Mouse (Mus musculus): ENCODE results near the gene Syne1. TPM values are rescaled to one million over a fixed set of nuclear protein-coding genes. Genes with fewer than 3 reads are reported as not detected.

Gene Syne1
- polyA plus RNA-seq, 1 experiment from 2014 or later, result 3.5 TPM

GRCm38 (mm10) chr10:5309961-5310713 is 241.1 kb downstream of the Syne1 start:
- no peak for DNase-seq (ENCODE audit: low spot score)
- Histone ChIP-seq H3K4me3 (no peak overlapping the region), H3K27ac (peak overlapping the region; percentile 14; the same call in 1 of the 2 replicates)

DNA sequence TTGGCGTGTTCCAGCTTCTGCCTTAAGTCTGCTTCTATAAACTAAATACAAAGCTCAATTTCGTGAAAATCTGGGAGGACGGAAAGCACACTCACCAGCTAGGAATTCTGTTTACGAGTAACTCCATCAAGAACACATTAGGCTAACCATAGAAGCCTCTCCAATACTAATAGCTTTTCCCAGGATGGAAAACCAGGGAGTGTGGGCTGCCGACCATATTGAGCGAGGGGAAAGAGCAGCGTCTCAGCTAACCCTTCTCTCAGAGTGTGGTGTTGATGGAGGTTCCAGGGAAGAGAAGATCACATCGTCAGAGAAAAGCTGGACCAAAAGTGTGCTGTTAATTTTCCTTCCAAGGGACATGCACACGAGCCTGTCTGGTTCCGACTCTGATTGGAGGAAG is 241.9 kb downstream of the Syne1 start:
- Histone ChIP-seq H3K27ac (no peak overlapping the region; the same call in 1 of the 2 replicates), H3K9me3 (replicated peaks) (no peaks in the 10 kb centered on the region), H3K27me3 (ENCODE audit: low read depth, poor library complexity, severe bottlenecking) (no peaks in the 10 kb centered on the region), H3K36me3 (no peaks in the 10 kb centered on the region), H3K4me3 (no peak overlapping the region), H3K4me1 (peaks cover 8% of the 10 kb centered on the region)
- 64% methylated on average over 10 of the region's 10 CpGs for WGBS
- no peak for DNase-seq (ENCODE audit: low spot score)

More at GRCm38 (mm10) chr10:5309961-5310713, 241.1 kb downstream of the Syne1 start:
- no peaks in the 10 kb centered on the region for H3K27me3 ChIP-seq (ENCODE audit: low read depth, poor library complexity, severe bottlenecking)
- 27% methylated on average over 4 of the region's 4 CpGs for WGBS
- H3K4me1 ChIP-seq, result peaks cover 8% of the 10 kb centered on the region
- H3K9me3 ChIP-seq (replicated peaks), result no peaks in the 10 kb centered on the region
- H3K36me3 ChIP-seq, result no peaks in the 10 kb centered on the region

DNA sequence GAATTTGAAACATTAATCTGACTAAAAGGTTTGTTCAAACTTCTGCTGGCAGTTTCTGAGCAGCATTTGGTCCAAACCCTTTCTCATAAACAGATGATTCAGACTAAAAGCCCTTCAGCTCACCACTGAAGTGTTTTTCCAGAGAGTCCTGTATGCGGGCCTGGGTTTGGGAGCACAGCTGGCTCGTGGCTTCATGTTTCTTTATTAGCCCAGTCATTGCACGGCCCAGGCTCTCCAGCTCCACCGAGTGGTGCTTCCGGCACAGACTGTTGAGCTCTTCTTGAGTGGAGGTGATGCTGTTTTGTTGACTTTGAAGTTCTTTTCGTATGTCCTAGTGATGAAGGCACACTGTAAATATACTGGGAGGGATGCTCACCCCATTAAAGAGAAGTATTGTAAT is 245.7 kb downstream of the Syne1 start:
- Histone ChIP-seq H3K9me3 (replicated peaks) (no peaks in the 10 kb centered on the region), H3K27me3 (ENCODE audit: low read depth, poor library complexity, severe bottlenecking) (no peaks in the 10 kb centered on the region), H3K27ac (no peak overlapping the region), H3K4me3 (no peak overlapping the region), H3K4me1 (peaks cover 8% of the 10 kb centered on the region), H3K36me3 (no peaks in the 10 kb centered on the region)
- peak; percentile 40 for DNase-seq (ENCODE audit: low spot score)
- 32% methylated on average over 6 of the region's 6 CpGs for WGBS

DNA sequence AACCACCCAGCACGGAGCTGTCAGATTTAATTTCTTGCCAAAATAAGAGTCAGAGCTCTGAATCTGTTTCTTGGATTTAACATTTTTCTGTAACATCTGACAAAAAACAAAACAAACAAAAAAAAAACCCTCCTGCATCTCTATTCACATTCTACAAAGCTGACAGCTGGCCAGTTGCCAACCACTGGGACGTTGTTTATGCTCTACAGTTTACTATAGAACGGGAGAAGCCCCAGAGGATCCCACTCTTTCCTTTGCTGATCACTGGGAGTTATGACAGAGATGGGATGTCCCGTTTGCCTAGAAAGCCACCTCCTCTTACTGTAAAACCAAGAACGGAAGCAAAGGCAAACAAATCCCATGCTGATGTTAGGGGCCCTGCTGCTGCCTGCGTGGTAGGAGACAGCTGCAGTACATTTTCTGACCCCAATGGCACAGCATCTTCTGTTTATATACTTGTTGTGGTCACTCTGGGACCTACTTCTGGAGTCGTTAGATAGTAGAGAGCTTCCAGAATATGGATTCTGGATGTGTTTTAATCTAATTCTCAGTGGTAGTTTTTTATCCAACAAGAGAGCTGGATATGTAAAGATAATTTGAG is 255.9 kb downstream of the Syne1 start:
- H3K27ac ChIP-seq, result no peak overlapping the region
- WGBS, result 72% methylated on average over 7 of the region's 7 CpGs

DNA sequence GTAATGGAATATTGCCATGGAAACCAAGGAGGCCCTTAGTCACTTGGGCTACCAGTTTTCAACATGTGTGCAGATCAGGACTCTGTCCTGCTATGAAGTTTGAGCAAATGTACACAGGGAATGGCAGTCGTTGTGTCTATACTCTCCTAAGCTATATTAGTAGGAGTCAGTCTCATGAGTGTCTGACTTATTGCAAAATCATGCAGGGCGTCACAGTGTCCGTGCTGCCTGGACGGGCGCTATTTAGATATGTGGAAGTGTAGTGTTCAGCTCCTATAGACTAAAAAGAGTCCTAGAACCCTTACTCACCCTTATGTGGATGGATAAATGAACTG is 261.7 kb downstream of the Syne1 start:
- DNase-seq (ENCODE audit: low spot score), result no peak
- no peaks in the 10 kb centered on the region for H3K36me3 ChIP-seq
- no peaks in the 10 kb centered on the region for H3K27me3 ChIP-seq (ENCODE audit: low read depth, poor library complexity, severe bottlenecking)
- 76% methylated on average over 5 of the region's 5 CpGs for WGBS
- H3K4me3 ChIP-seq, result peak overlapping the region; percentile 42; the same call in 1 of the 2 replicates
- peak overlapping the region; percentile 88 for H3K27ac ChIP-seq
- H3K4me1 ChIP-seq, result peaks cover 20% of the 10 kb centered on the region
- no peaks in the 10 kb centered on the region for H3K9me3 ChIP-seq (replicated peaks)

More for the DNA sequence above, 255.9 kb downstream of the Syne1 start:
- Histone ChIP-seq H3K27me3 (ENCODE audit: low read depth, poor library complexity, severe bottlenecking) (no peaks in the 10 kb centered on the region), H3K36me3 (no peaks in the 10 kb centered on the region), H3K9me3 (replicated peaks) (no peaks in the 10 kb centered on the region), H3K4me3 (no peak overlapping the region), H3K4me1 (no peaks in the 10 kb centered on the region)
- no peak for DNase-seq (ENCODE audit: low spot score)

DNA sequence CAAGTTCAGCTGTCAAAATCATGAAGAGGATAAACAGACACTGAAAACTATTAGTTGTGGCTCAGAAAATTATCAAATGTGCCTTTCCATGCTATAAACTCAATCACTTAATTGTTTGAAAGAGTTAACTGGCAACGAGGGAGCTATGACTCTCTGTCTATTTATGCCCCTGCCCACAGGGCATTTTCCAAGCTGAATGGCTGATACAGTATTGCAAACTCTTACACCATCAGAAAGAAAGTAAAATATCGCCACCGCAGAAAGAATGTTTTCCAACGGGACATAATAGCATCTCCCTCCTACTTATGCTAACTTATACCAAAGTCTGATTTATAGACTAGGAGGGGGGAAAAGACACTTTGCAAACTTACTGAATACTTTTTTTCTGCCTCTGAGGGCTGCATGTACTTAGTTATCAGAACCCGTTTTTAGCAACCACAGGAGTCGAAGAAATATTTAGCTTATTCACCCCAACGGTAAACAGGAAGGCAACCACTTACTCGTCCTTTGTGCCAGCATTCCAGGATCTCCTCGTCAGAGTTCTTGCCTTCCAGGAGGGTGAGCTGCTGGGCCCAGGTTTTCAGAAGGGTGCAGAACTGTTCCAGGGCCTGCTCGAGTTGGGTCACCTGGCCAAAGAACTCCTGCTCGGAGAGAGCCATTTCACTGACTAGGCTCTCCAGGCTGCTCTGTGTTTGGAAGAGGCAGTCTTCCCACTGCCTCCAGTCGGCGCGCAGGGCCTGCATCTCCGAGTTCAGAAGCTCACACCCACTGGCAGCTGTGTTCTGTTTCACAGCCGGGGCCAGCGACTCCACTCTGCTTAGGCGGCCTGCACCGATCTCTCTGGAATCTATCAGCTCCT is 262.3 kb downstream of the Syne1 start:
- Histone ChIP-seq H3K27me3 (ENCODE audit: low read depth, poor library complexity, severe bottlenecking) (no peaks in the 10 kb centered on the region), H3K9me3 (replicated peaks) (no peaks in the 10 kb centered on the region), H3K27ac (peak overlapping the region; percentile 88), H3K4me1 (peaks cover 20% of the 10 kb centered on the region), H3K36me3 (no peaks in the 10 kb centered on the region), H3K4me3 (peak overlapping the region; percentile 42)
- DNase-seq (ENCODE audit: low spot score), result peak; percentile 85
- 44% methylated on average over 19 of the region's 19 CpGs for WGBS

GRCm38 (mm10) chr10:5288262-5288661 is 263.0 kb downstream of the Syne1 start:
- H3K4me3 ChIP-seq, result peak overlapping the region; percentile 42; the same call in 1 of the 2 replicates
- H3K27me3 ChIP-seq (ENCODE audit: low read depth, poor library complexity, severe bottlenecking), result no peaks in the 10 kb centered on the region
- no peak for DNase-seq (ENCODE audit: low spot score)
- H3K4me1 ChIP-seq, result peaks cover 20% of the 10 kb centered on the region
- WGBS, result 80% methylated on average over 6 of the region's 6 CpGs
- no peak overlapping the region for H3K27ac ChIP-seq
- H3K9me3 ChIP-seq (replicated peaks), result no peaks in the 10 kb centered on the region
- H3K36me3 ChIP-seq, result no peaks in the 10 kb centered on the region

DNA sequence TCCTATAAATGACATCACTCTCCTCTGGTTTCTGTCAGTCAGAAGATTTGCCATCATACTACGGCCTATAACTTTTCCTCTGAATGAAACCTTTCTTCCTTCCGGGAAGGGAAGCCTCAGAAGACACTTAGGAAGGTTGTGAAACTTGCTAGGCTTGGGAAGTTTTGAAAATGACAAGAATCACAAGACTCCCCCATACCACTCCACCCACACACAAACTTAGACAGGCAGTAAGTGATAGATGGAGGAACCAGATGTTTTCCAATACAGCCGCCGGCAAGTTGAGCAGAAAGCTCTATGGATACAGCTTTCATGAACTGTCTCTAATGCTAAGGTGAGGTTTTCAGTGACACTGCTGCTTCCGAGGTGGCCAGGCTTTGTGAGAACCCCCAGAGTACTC is 275.5 kb downstream of the Syne1 start:
- no peak for DNase-seq (ENCODE audit: low spot score)
- no peaks in the 10 kb centered on the region for H3K4me1 ChIP-seq
- H3K4me3 ChIP-seq, result no peak overlapping the region
- no peaks in the 10 kb centered on the region for H3K36me3 ChIP-seq
- H3K27ac ChIP-seq, result no peak overlapping the region
- H3K27me3 ChIP-seq (ENCODE audit: low read depth, poor library complexity, severe bottlenecking), result no peaks in the 10 kb centered on the region
- WGBS, result 90% methylated on average over 5 of the region's 5 CpGs
- no peaks in the 10 kb centered on the region for H3K9me3 ChIP-seq (replicated peaks)

- H3K27ac ChIP-seq, result no peak overlapping the region
- no peak overlapping the region for H3K4me3 ChIP-seq
- no peak for DNase-seq (ENCODE audit: low spot score)
- WGBS, result 93% methylated on average over 2 of the region's 2 CpGs
- no peaks in the 10 kb centered on the region for H3K36me3 ChIP-seq
- no peaks in the 10 kb centered on the region for H3K4me1 ChIP-seq
- no peaks in the 10 kb centered on the region for H3K27me3 ChIP-seq (ENCODE audit: low read depth, poor library complexity, severe bottlenecking)
- H3K9me3 ChIP-seq (replicated peaks), result no peaks in the 10 kb centered on the region
Measured at GRCm38 (mm10) chr10:5270641-5271040, 280.6 kb downstream of the Syne1 start.

DNA sequence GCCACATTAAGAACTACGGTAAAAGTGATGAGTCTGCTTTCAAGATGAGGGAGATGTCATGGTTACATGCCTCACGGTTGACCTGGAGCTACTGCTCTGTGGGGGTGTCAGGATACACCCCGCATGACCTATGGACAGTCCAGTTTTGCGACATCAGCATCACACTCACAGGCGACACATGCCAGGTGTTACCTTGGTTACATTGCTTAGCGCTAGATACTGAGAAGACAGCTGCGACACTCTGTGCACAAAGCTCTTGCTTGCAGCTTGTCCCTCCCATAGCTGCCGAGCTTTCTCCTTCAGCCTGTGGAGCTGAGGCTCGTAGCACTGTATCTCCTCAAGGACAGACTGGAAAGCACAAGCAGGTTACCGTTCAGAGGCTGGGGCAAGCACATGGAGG is 286.9 kb downstream of the Syne1 start:
- Histone ChIP-seq H3K4me3 (no peak overlapping the region), H3K9me3 (replicated peaks) (no peaks in the 10 kb centered on the region), H3K36me3 (no peaks in the 10 kb centered on the region; the same call in 1 of the 2 replicates), H3K27me3 (ENCODE audit: low read depth, poor library complexity, severe bottlenecking) (no peaks in the 10 kb centered on the region), H3K4me1 (no peaks in the 10 kb centered on the region), H3K27ac (no peak overlapping the region)
- WGBS, result 85% methylated on average over 10 of the region's 10 CpGs
- DNase-seq (ENCODE audit: low spot score), result no peak

GRCm38 (mm10) chr10:5262636-5263035 is 288.6 kb downstream of the Syne1 start:
- 72% methylated on average over 8 of the region's 8 CpGs for WGBS
- Histone ChIP-seq H3K27me3 (ENCODE audit: low read depth, poor library complexity, severe bottlenecking) (no peaks in the 10 kb centered on the region), H3K27ac (no peak overlapping the region), H3K4me3 (no peak overlapping the region), H3K4me1 (no peaks in the 10 kb centered on the region), H3K9me3 (replicated peaks) (no peaks in the 10 kb centered on the region), H3K36me3 (peaks cover 11% of the 10 kb centered on the region; the same call in 1 of the 2 replicates)
- DNase-seq (ENCODE audit: low spot score), result no peak

GRCm38 (mm10) chr10:5256686-5257085 is 294.6 kb downstream of the Syne1 start:
- DNase-seq (ENCODE audit: low spot score), result no peak
- H3K4me3 ChIP-seq, result no peak overlapping the region
- H3K4me1 ChIP-seq, result no peaks in the 10 kb centered on the region

DNA sequence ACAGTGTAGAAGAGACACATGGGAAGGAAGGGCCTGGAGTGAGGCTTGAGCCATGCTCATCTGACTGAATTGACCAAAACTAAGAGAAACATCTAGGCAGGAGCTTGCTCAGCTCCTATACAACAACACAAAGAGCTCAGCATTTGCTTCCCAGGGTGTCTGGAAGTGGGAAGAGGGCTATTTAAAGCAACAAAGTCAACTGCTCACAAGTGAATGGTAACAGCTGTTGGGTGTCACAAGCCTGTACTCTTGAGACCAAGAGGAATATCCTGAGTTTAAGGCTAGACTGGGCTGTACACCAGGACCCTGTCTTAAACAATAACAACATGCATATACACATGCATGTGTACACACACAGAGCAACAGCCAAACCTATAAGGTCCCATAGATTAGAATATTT is 297.5 kb downstream of the Syne1 start:
- no peak overlapping the region for H3K4me3 ChIP-seq
- H3K36me3 ChIP-seq, result peaks cover 13% of the 10 kb centered on the region; the same call in 1 of the 2 replicates
- H3K27ac ChIP-seq, result no peak overlapping the region
- no peaks in the 10 kb centered on the region for H3K9me3 ChIP-seq (replicated peaks)
- no peak for DNase-seq (ENCODE audit: low spot score)
- H3K27me3 ChIP-seq (ENCODE audit: low read depth, poor library complexity, severe bottlenecking), result no peaks in the 10 kb centered on the region
- 0 out of 2 replicates have a peak, but pooled peaks cover 4% of the 10 kb centered on the region for H3K4me1 ChIP-seq

More at GRCm38 (mm10) chr10:5256686-5257085, 294.6 kb downstream of the Syne1 start:
- Histone ChIP-seq H3K27me3 (ENCODE audit: low read depth, poor library complexity, severe bottlenecking) (no peaks in the 10 kb centered on the region), H3K36me3 (peaks cover 16% of the 10 kb centered on the region; the same call in 1 of the 2 replicates), H3K9me3 (replicated peaks) (no peaks in the 10 kb centered on the region), H3K27ac (no peak overlapping the region)

Measured in limb, embryonic 10.5 days (tissue).